Mouse (Mus musculus) stomach, postnatal 0 days (tissue): ENCODE measurements at regions not wholly inside any gene's neighbourhood (a gene's known extent, or its start where the extent isn't known, plus 50 kb on each side); places are given as distances from the start of the nearest gene placed in this dataset.

Experiments
- CTCF ChIP-seq: IDR thresholded peaks from 2 replicates; pipeline ENCODE4 v1.5.1; 2016; ENCODE audit warnings: antibody characterized with exemption, low read depth, mild to moderate bottlenecking, moderate library complexity
- EP300 ChIP-seq: optimal IDR thresholded peaks from 2 replicates; pipeline ENCODE3; 2016; ENCODE audit warnings: antibody characterized with exemption

DNA sequence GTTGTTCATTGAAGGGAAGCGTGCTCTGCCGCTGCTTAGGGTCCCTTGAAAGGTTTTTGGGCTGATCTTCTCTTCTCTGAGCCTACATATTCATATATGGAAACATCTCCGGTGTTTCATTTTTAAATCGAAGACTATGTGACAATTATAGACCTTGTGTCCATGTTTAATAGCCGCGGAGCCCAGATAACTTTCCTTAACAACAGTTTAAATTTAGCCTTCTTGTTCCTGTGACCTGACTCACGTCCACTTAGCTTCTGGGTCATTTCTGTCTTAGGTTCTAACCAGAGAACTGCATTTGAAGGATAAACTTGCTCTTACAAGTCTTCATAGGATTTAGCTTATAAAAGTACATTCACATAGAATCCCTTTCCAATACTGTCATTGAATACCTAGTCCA, 153.6 kb downstream of the Sptssa start:
- TF ChIP-seq CTCF, result no peak
- TF ChIP-seq EP300, result no peak
